Mouse (Mus musculus): ENCODE data around the gene Rtkn. TPM values are rescaled to one million over a fixed set of nuclear protein-coding genes. Genes with fewer than 3 reads are reported as not detected.

Gene Rtkn
- polyA plus RNA-seq, 3 experiments from 2014 or later, result 3.7 TPM; not detected in 2

GRCm38 (mm10) chr6:83175996-83176395 is 40.7 kb downstream of the Rtkn start:
- ATAC-seq, result no peak

DNA sequence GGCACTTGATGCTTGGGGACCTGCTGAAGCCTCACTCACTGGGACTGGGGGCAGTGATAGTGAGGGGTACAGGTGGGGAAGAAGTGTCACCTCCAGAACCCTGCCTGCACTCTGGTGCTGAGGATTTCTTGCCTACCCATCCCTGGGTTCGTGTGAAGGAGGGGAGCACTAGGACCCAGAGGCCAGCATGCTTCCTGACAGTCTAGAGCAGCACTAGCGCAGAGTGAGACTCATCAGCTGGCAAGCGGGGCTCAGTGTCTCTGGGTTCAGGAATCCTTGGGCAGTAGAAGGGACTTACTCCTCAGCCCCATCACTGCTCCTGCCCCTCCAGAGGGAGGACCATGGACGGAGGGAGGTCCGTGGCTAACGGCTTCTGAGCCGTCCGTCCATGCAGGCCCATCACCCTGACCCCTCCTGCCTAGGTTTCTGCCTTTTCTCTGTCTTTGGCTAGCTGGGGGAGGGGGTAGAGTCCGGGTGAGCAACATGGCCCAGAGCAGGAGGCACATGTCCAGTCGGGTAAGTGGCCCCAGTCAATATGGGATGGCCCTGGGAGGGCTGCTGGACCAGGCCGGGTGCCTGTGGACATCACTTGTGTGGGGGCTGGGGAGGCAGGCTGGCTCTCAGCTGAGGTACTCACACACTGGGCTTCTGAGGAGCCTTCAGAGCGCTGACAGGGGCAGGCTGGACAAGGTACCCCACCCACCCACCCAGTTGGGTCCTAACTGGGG is 44.3 kb downstream of the Rtkn start:
- ATAC-seq, result no peak

DNA sequence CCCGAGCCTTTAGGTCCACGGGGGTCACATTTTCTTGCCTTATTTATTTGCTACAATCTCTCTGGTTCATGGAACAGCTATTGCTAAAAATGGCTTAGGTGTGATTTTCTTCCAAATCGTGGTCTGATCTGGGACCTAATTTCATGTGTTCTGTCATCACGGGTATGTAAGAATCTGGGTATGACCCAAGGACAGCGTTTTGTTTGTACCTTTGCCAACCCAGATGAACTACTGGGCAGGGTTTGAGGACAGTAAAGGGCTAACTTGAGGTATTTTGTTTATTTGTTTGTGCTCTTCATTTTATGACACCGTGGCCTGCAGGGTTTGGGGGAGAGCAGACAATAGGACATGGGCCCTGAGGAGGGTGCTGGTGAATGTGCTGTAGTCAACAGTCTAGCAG is 45.3 kb downstream of the Rtkn start:
- no peak for ATAC-seq

- ATAC-seq, result no peak
Observed at GRCm38 (mm10) chr6:83184858-83185435, 49.7 kb downstream of the Rtkn start.

- peak; percentile 63 for ATAC-seq
Observed at GRCm38 (mm10) chr6:83185895-83186861, 50.9 kb downstream of the Rtkn start.

DNA sequence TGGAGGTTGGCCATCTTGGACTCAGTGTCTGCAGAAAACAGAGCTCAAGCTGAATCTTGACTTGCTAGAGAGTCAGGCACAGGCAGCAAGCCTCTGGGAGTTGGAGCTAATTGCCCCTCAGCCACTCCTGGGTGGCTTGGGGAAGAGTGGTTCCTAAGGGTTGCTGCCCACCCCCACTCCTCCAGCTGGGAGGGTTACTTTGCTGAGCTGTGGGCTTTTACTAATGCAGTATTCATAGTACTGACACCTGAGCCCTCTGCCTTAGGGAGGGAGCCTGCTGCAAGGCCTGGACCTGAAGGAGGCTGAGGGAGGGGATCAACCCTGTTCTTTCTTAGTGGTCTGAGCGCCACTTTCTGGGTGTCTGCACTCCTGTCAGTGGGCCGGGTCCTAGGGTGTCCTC is 51.7 kb downstream of the Rtkn start:
- ATAC-seq, result no peak

- no peak for ATAC-seq
Observed at GRCm38 (mm10) chr6:83193571-83193970, 58.3 kb downstream of the Rtkn start.

- no peak for ATAC-seq
Observed at GRCm38 (mm10) chr6:83197345-83198004, 62.2 kb downstream of the Rtkn start.

Other genes starting within 250 kb of the Rtkn start
- gene Sema4f, start 195.7 kb upstream of the Rtkn start, polyA plus RNA-seq (2017; shearing (Covaris generic)), result 1 to 10 TPM; 2.4 to 3.6 (median 3.1) TPM
- 1 to 10 TPM in 1 of 3 experiments, under 1 TPM in 1, not detected in 1; 0.17 to 1.8 TPM for gene M1ap, start 188.6 kb upstream of the Rtkn start, polyA plus RNA-seq (2017; shearing (Covaris generic))
- gene Dok1, start 102.0 kb upstream of the Rtkn start, polyA plus RNA-seq (2017; shearing (Covaris generic)), result 10 to 100 TPM; 23.6 to 36.1 (median 30.4) TPM
- gene Loxl3, start 101.3 kb upstream of the Rtkn start, polyA plus RNA-seq (2017; shearing (Covaris generic)), result not detected
- 100 to 1,000 TPM; 423 to 474 (median 448) TPM for gene Aup1, start 80.9 kb upstream of the Rtkn start, polyA plus RNA-seq (2017; shearing (Covaris generic))
- gene Htra2, start 80.2 kb upstream of the Rtkn start, polyA plus RNA-seq (2017; shearing (Covaris generic)), result 10 to 100 TPM; 23.5 to 29.2 (median 28.4) TPM
- gene Dqx1, start 77.6 kb upstream of the Rtkn start, polyA plus RNA-seq (2017; shearing (Covaris generic)), result 1 to 10 TPM; 2.1 to 2.7 (median 2.7) TPM
- not detected for gene Tlx2, start 65.2 kb upstream of the Rtkn start, polyA plus RNA-seq (2017; shearing (Covaris generic))
- gene Pcgf1, start 57.6 kb upstream of the Rtkn start, polyA plus RNA-seq (2017; shearing (Covaris generic)), result 10 to 100 TPM; 37.0 to 49.3 (median 49.1) TPM
- gene Lbx2, start 49.1 kb upstream of the Rtkn start, polyA plus RNA-seq (2017; shearing (Covaris generic)), result not detected
- 1 to 10 TPM in 1 of 3 experiments, under 1 TPM in 1, not detected in 1; 0.79 to 3.2 TPM for gene Ccdc142, start 33.9 kb upstream of the Rtkn start, polyA plus RNA-seq (2017; shearing (Covaris generic))
- gene Gm42688, start 33.8 kb upstream of the Rtkn start, polyA plus RNA-seq (2017; shearing (Covaris generic)), result 1 to 10 TPM in 2 of 3 experiments, under 1 TPM in 1; 0.82 to 1.1 (median 1.1) TPM
- 10 to 100 TPM; 60.0 to 78.3 (median 66.2) TPM for gene Mrpl53, start 26.4 kb upstream of the Rtkn start, polyA plus RNA-seq (2017; shearing (Covaris generic))
- gene Mogs, start 20.0 kb upstream of the Rtkn start, polyA plus RNA-seq (2017; shearing (Covaris generic)), result 10 to 100 TPM in 2 of 3 experiments, 1 to 10 TPM in 1; 7.7 to 13.3 (median 12.9) TPM
- 10 to 100 TPM; 25.1 to 28.9 (median 28.3) TPM for gene Wbp1, start 13.9 kb upstream of the Rtkn start, polyA plus RNA-seq (2017; shearing (Covaris generic))
- 1 to 10 TPM in 2 of 3 experiments, not detected in 1; 1.0 to 2.8 TPM for gene Ino80b, start 10.0 kb upstream of the Rtkn start, polyA plus RNA-seq (2017; shearing (Covaris generic))
- gene Wdr54, start 20.9 kb downstream of the Rtkn start, polyA plus RNA-seq (2017; shearing (Covaris generic)), result under 1 TPM in 2 of 3 experiments, not detected in 1; 0.19 to 0.48 TPM
- gene 1700003E16Rik, start 20.9 kb downstream of the Rtkn start, polyA plus RNA-seq (2017; shearing (Covaris generic)), result not detected
- 10 to 100 TPM; 15.5 to 21.0 (median 16.1) TPM for gene Dctn1, start 30.5 kb downstream of the Rtkn start, polyA plus RNA-seq (2017; shearing (Covaris generic))
- under 1 TPM in 2 of 3 experiments, not detected in 1; 0.49 to 0.59 TPM for gene Slc4a5, start 84.4 kb downstream of the Rtkn start, polyA plus RNA-seq (2017; shearing (Covaris generic))
- gene Mthfd2, start 190.4 kb downstream of the Rtkn start, polyA plus RNA-seq (2017; shearing (Covaris generic)), result 100 to 1,000 TPM; 129 to 140 (median 134) TPM
- gene Mob1a, start 190.6 kb downstream of the Rtkn start, polyA plus RNA-seq (2017; shearing (Covaris generic)), result 10 to 100 TPM; 57.7 to 67.7 (median 63.5) TPM
- gene Bola3, start 213.7 kb downstream of the Rtkn start, polyA plus RNA-seq (2017; shearing (Covaris generic)), result 10 to 100 TPM; 59.4 to 85.5 (median 73.8) TPM

Data from inflammation-experienced regulatory T-cells, adult 6 months (primary cell).